Mouse (Mus musculus): Measurements from ENCODE around the gene Gdf3.

GRCm38 (mm10) chr6:122649903-122650302, 40.0 kb upstream of the Gdf3 start:
- TF ChIP-seq CTCF (IDR thresholded peaks at IDR 0.05; ENCODE audit: low read depth) (no peak), EP300 (IDR thresholded peaks at IDR 0.05; ENCODE audit: low read depth) (no peak)

Data from liver, embryonic 14.5 days (tissue).